Mouse (Mus musculus) left cerebral cortex, adult 2 months (tissue): ENCODE measurements around the gene Tnc. TPM values are rescaled to one million over a fixed set of nuclear protein-coding genes. Genes with fewer than 3 reads are reported as not detected.

Experiments
- DNase-seq, 2 experiments: peaks; one replicate each; pipeline ENCODE4 v3.0.0; 2021 to 2022; ENCODE audit warnings: low spot score in 2 of 2, mixed read lengths in 1 of 2; ENCODE audit errors: extremely low spot score in 1 of 2
- H3K27ac ChIP-seq: fragments of 200-600 bp; 2 replicates; pipeline ENCODE4 v1.8.1; 2022
- H3K4me3 ChIP-seq: fragments of 200-600 bp; 2 replicates; pipeline ENCODE4 v1.8.1; 2022
- CTCF ChIP-seq: fragments of 200-600 bp; IDR thresholded peaks from 2 replicates; pipeline ENCODE4 v1.8.1; 2022; ENCODE audit warnings: antibody characterized with exemption, mild to moderate bottlenecking, moderate library complexity
- intact Hi-C: fragments of 180-260 bp; cut with DNase I; formaldehyde crosslinking; loops from one replicate; pipeline ENCODE4 v1.15.1; 2025
- total RNA-seq, 2 experiments: library from RNA; stranded (reverse); gene quantifications; 2 replicates each; pipeline ENCODE4 v1.2.3; 2021

The Tnc gene
- total RNA-seq, 2 experiments from 2014 or later, result 2.8 to 3.4 TPM

- DNase-seq, result no peak
- Histone ChIP-seq H3K4me3 (no peak overlapping the region), H3K27ac (no peak overlapping the region)
- intact Hi-C loops, result no loop called here
- TF ChIP-seq CTCF, result no peak
Observed at GRCm38 (mm10) chr4:64058856-64059231, 12.0 kb upstream of the Tnc start.

GRCm38 (mm10) chr4:64058048-64058855, 11.4 kb upstream of the Tnc start:
- Histone ChIP-seq H3K27ac (no peak overlapping the region), H3K4me3 (no peak overlapping the region)
- no peak for DNase-seq
- no peak for TF ChIP-seq CTCF
- intact Hi-C loops, result no loop called here

- intact Hi-C loops, result loop anchor here (5.0 kb wide), 1 partner anchor 234 kb away; no protein-coding TSS in a partner anchor
- Histone ChIP-seq H3K27ac (no peak overlapping the region), H3K4me3 (no peak overlapping the region)
- no peak for DNase-seq
- no peak for TF ChIP-seq CTCF
Observed at GRCm38 (mm10) chr4:64048177-64048576, 1.4 kb upstream of the Tnc start.

GRCm38 (mm10) chr4:64043893-64044292, 2.9 kb downstream of the Tnc start:
- Histone ChIP-seq H3K4me3 (no peak overlapping the region), H3K27ac (no peak overlapping the region)
- no peak for TF ChIP-seq CTCF
- intact Hi-C loops, result no loop called here
- no peak for DNase-seq

- DNase-seq, result no peak
- intact Hi-C loops, result no loop called here
- TF ChIP-seq CTCF, result no peak
- H3K27ac ChIP-seq, result no peak overlapping the region
- H3K4me3 ChIP-seq, result no peak overlapping the region
Observed at GRCm38 (mm10) chr4:64043371-64043770, 3.4 kb downstream of the Tnc start.

GRCm38 (mm10) chr4:64039091-64039490, 7.7 kb downstream of the Tnc start:
- intact Hi-C loops, result no loop called here
- no peak for DNase-seq
- no peak for TF ChIP-seq CTCF
- H3K27ac ChIP-seq, result no peak overlapping the region
- H3K4me3 ChIP-seq, result no peak overlapping the region

- H3K27ac ChIP-seq, result no peak overlapping the region
- intact Hi-C loops, result no loop called here
- no peak overlapping the region for H3K4me3 ChIP-seq
- no peak for DNase-seq
- TF ChIP-seq CTCF, result no peak
Observed at GRCm38 (mm10) chr4:64037513-64037912, 9.3 kb downstream of the Tnc start.

GRCm38 (mm10) chr4:64034724-64035123, 12.1 kb downstream of the Tnc start:
- no peak for TF ChIP-seq CTCF
- intact Hi-C loops, result no loop called here
- no peak overlapping the region for H3K4me3 ChIP-seq
- no peak overlapping the region for H3K27ac ChIP-seq
- DNase-seq, result no peak

GRCm38 (mm10) chr4:64033191-64033590, 13.6 kb downstream of the Tnc start:
- Histone ChIP-seq H3K27ac (no peak overlapping the region), H3K4me3 (no peak overlapping the region)
- no peak for DNase-seq
- intact Hi-C loops, result no loop called here
- no peak for TF ChIP-seq CTCF

- Histone ChIP-seq H3K27ac (no peak overlapping the region), H3K4me3 (no peak overlapping the region)
- intact Hi-C loops, result no loop called here
- TF ChIP-seq CTCF, result no peak
- DNase-seq, result no peak
Observed at GRCm38 (mm10) chr4:64029486-64029885, 17.3 kb downstream of the Tnc start.

GRCm38 (mm10) chr4:64025591-64025990, 21.2 kb downstream of the Tnc start:
- intact Hi-C loops, result no loop called here
- TF ChIP-seq CTCF, result no peak

GRCm38 (mm10) chr4:64024041-64024779, 22.6 kb downstream of the Tnc start:
- intact Hi-C loops, result no loop called here
- DNase-seq, result no peak
- TF ChIP-seq CTCF, result no peak
- H3K4me3 ChIP-seq, result no peak overlapping the region
- no peak overlapping the region for H3K27ac ChIP-seq

More at GRCm38 (mm10) chr4:64025591-64025990, 21.2 kb downstream of the Tnc start:
- Histone ChIP-seq H3K4me3 (no peak overlapping the region), H3K27ac (no peak overlapping the region)
- DNase-seq, result no peak
